Mouse (Mus musculus) spleen, adult 2 months (tissue): Measurements from ENCODE around the gene Clybl.

Experiments used
- CTCF ChIP-seq: fragments of 200-500 bp; IDR thresholded peaks from 2 replicates; pipeline ENCODE4 v1.5.1; 2011; ENCODE audit warnings: mild to moderate bottlenecking, inconsistent platforms; ENCODE audit not compliant: insufficient read depth, insufficient read length, insufficient replicate concordance; ENCODE audit errors: extremely low read depth
- POLR2A ChIP-seq: fragments of 200-500 bp; IDR thresholded peaks from 2 replicates; pipeline ENCODE4 v1.6.1; 2011; ENCODE audit warnings: low read depth, low read length, inconsistent platforms

DNA sequence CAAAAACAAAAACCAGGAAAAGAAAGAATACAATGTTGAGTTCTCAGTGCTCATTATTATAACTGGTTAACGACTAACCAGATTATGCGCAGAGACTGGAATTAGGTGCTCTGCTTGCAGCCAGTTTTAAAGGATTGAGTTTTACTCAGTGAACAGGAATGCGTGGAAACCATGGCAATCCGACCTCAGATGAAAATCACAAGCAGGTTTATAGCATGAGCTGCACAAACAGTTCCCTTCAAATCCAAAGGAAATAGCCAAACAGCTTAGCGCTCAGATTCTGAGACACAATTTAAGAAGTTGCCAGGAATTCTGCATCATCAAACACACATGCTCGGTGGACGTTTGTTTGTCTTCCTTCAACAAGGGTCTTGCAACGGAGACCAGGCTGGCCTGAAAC lies 187.0 kb downstream of the Clybl start:
- TF ChIP-seq CTCF (no peak), POLR2A (no peak)
